Mouse (Mus musculus): ENCODE results near the gene Vdr.

The Vdr gene

GRCm38 (mm10) chr15:97846121-97846882 lies 64.1 kb downstream of the Vdr start:
- DNase-seq: no peak

DNA sequence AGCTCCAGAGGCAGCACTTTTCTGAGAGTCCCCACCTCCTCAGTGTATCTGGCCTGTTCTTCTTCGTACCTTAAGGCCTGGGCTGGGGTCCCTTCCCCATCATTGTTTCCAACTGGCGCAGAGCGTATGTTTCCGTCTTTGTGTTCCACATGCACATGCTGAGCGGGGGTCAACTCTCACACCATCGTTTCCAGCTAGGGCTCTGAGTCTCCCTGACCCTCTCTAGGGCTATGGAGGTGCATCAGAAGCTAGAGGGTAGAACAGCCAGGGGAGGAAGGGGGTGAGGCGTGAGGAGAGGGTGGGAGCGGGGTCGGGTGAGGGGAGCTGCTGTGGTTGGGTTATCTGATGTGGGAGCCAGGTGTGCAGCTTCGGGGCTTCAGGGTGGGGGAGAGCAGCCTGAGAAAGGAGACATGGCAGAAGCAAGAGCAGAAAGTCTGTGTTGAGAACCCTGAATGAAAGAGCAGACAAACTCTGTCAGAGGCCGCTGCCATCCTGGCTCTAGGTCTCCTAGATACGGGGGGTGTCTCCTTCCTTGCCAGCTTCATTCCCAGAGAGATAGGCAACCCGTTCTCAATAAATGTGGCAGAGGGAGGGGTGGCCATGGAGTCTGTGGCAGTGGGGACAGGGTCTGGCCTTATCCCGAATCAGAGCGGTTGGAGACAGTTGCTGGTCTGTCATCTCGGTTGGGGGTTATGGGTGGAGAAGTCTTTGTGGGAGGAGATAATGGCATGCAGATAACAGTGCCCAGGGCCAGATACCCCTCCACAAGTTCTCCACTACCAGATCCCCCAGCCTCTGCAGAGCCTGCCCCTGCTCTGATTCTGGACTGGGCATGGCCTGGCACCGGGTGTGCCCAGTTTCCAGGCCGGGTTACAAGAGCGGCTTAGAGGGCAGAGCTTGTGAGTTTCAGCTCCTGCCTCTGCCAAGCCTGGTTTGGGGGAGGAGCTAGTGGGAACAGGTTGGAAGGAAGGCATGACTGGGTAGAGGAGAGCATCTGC lies 66.1 kb downstream of the Vdr start, which contains the start of gene Hdac7:
Gene Hdac7, minus strand, starts transcription at position 466 of the 998 bp plus-strand sequence.
- no peak for DNase-seq

DNA sequence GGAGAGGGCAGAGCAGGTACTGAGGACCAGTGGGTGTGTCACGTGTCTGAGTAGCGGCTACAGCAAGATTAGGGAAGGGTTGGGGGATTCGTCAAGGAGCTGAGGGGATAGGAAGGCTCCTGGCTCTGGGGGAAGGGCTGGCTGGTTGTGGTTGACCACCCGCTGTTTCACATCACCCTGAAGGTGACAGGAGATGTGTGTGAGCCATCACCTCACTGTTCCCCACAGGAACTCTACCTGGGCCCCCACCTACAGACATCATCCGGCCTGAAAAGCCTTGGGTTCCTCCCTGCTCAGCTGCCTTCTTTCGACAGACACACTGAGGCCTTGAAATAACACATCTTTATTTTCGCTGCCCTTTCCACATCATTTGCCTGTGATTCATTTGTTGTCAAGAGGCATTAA lies 67.2 kb downstream of the Vdr start:
- no peak for DNase-seq

GRCm38 (mm10) chr15:97842058-97842457 lies 68.4 kb downstream of the Vdr start:
- DNase-seq: no peak

GRCm38 (mm10) chr15:97841383-97841782 lies 69.0 kb downstream of the Vdr start:
- no peak for DNase-seq

DNA sequence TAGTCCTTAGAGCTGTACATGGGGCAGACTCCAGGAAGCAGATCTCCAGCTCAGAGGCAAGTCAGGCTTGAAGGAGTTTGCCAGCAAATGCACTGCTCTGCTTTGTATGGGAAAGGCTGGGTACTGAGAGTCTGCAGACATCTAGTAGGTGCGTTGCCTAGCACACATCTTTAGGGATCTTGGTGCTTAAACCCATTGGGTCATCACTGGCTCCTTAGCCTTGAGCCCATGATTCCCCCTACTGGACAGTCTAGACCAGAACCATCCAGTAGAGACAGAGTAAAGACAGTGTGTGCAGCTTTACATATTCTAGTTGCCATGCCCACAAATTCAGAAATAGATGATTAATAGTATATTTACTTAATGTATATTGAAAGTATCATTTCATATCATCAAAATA lies 69.6 kb downstream of the Vdr start:
- no peak for DNase-seq

DNA sequence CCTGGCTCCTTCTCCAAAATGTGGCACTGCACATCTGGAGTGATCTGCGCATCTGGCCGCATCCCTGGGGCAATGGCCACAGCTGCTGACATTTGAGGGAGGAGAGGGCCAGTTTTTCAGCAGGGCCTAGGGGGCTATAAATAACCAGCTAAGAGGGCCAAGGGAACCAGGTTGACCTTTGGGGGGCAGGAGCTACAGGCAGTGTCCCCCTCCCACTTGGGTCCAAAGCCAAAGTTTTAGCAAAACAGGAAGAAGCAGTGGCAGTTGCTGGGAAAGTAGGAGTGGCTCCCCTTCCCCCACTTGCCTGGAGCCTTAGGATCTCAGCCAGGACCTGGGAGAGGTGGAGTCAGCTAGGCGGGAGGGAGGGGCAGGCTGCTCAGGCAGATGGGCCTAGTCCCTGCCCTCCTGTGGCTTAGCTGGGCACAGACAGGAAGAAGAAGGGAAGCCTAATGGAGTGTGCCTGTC lies 70.4 kb downstream of the Vdr start:
- DNase-seq: peak; percentile 87 to 90

GRCm38 (mm10) chr15:97839473-97839872 lies 71.0 kb downstream of the Vdr start:
- no peak for DNase-seq

- DNase-seq: no peak
These were observed 71.4 kb downstream of the Vdr start for GRCm38 (mm10) chr15:97839012-97839411.

- DNase-seq: peak in 1 of 2 experiments; percentile 51
These were observed 72.0 kb downstream of the Vdr start for GRCm38 (mm10) chr15:97838395-97838794.

DNA sequence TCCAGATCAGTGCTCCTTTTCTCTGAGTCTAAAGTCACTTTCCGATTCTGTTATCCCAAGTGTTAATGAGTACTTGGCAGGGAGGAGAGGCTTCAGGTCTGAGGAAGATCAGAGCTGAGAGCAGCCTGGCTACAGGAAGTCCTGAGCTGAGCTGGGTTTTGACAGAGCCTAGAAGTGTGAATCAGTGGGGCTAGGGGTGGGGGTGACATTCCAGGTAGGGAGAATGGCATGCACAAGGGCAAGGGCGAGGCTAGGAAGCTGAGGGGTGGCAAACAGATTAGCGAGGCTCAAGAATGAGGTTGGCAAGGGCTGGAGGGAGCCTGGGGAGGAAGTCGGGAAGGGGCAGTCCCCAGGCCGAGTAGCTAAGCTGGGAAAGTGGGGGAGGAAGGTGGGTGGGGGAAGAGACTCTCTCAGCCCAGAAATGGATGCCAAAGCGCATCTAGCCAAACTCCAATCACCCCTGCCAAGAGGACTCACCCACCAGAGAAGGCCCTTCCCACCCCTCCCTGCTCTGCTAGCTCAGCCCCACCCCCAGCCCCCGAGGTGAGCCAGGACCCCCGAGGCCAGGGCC lies 72.9 kb downstream of the Vdr start:
- peak in 1 of 2 experiments; percentile 54 for DNase-seq

DNA sequence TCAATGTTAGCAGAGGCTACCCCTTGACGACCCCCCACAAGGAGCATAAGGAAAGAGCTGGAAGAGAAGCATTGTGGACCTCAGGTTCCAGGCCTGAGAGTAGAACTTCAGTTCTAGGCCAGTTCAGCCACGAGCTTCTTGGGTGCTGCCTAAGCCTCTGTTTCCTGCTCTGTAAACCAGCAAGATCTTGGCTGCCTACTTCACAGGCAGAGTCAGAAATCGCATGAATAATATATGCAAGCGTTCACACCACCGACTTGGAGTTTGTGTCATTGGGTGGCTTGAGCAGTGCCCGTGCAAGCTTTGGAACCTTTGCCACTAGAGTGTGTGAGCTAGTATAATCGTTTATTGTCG lies 73.6 kb downstream of the Vdr start:
- no peak for DNase-seq

- DNase-seq: no peak
These were observed 74.1 kb downstream of the Vdr start for GRCm38 (mm10) chr15:97836153-97836893.

DNA sequence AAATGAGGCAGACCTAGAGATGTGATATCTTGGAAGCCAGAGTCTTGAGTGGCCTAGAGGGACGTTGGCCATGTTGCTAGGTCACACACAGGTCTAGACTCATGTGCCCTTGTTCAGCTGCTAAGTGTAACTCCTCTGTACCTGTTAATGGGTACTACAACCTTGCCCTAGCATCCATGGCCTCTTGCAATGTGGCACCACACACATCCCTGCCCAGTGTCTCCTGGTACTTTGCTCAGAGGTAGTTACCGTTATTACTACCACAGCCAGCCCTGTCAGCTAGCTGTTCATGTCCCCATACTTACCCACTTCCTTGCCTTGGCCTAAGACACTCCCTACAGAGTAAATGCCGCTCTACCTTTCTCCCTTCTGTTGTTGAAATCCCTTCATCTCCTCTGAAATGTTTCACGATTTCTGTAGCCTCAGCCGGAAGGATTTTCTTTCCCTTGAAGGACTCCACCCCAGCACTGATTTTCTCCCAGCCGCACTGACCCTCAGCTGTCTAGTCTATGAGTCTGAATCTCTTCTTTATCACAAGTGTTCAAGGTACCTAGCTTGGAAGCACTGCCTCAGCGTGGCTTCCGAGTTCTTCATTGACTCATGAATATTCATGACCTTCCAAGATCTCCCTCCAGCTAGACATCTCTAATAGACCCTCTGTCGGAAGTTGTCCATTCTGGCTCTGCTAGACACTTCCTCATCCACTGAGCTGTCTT lies 77.5 kb downstream of the Vdr start:
- DNase-seq: no peak

DNA sequence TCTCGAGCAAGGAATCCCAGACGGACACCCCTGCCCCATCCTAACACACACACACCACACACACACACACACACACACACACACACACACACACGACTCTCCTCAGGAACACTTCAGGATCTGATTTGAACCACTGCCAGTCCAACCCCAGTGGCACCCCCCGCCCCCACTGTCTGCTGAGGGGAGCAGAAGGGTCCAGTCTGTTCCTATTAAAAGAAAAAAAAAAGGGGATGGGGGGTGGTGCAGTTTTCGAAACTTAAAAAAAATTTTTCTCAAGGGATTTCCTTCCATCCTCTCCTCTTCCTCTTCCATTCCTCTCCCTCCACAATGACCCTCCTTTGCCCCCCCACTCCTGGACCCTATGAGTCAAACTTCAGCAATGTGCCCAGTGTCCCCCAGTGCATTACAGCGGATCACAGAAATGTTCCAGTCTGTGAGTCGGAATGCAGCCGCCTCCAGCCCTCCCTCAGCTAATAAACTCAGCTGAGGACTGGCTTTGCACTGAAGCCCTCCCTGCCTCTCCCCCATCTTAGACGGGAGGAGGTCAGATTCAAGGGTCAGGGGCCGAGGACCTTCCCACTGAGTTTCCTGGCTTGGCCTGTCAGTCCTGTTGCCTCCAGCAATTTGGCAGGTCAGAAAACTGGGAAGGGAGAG lies 78.3 kb downstream of the Vdr start:
- DNase-seq: peak in 1 of 2 experiments; percentile 67

DNA sequence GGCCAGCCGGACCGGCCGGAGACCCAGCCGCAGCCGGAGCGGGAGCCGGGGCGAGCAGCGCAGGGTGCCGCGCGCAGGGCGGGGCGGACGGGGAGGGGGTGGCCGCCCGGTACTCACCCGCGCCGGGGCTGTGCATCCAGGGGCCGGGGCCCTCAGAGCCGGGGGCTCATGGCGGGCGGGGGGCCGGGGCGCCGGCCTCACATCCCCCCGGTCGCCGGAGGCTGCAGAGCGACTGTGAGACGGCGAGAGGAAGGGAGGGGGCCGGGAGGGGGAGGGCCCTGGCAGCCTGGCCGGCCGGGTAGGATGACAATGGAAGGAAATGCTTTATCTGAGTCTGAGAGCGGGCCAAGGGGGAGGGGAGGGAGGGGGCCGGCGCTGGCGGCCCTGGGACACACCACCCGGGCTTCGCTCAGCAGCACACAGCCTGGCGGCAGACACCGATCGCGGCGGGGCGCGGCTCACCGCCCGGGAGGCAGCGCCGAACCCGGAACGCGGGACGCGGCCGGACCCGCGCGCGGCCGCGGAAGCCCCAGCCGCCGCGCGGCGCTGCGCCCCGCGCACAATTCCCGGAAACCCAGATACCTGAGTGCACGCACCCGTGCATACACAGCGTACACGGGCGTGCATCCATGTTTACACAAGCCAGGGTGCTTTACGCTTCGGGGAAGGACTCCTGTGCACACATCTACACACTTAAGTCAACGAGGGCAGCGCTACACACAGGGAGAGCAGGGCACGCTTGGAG lies 79.0 kb downstream of the Vdr start:
- peak; percentile 50 to 64 for DNase-seq

DNA sequence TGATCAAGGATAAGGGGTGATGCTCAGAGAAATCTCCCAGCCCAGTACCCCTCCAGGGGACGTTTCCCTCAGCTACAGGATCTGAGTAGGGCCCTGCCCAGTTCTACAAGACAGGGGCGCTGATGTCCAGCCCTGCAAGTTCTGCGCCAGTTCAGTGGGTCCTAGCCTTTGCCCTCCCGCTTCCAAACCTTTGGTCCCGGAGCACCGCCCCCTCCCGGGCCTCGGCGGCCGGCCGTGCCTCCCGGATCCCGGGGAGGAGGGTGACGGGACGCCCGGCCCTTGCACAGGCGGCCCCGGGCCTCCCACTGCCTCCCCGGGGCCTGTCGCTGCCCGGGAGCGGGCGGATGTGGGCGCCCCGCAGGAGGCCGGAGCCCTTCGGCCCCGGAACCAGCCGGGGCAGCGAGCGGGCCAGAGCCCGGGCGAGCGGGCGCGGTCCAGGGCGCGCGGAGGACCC lies 79.6 kb downstream of the Vdr start:
- peak; percentile 68 to 69 for DNase-seq

DNA sequence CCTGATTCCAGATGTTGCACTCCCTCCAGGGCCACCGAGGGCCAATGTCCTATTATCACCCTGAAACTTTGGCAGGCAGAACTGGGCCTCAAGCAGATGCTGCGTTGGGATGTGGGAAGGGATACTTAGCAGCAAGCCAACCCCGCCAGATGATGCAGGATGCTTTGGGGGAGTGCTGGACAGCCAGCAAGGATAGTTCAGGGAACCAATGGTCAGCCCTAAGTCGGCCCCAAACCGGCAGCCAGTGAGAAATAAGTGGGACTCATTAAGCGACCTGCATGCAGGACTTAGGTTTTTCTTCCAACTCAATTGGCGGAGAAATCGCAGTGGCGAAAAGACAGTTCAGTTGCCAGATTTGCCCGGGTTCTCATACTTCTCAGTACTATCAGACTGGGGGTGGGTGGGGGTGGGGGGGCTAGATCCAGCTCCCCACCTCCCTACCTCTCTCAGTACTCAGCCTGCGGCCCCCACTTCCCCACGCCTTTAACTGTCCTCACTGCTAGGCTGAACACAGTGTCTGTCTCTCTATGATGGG lies 80.1 kb downstream of the Vdr start:
- DNase-seq: no peak

- DNase-seq: no peak
These were observed 81.0 kb downstream of the Vdr start for GRCm38 (mm10) chr15:97829432-97829831.

DNA sequence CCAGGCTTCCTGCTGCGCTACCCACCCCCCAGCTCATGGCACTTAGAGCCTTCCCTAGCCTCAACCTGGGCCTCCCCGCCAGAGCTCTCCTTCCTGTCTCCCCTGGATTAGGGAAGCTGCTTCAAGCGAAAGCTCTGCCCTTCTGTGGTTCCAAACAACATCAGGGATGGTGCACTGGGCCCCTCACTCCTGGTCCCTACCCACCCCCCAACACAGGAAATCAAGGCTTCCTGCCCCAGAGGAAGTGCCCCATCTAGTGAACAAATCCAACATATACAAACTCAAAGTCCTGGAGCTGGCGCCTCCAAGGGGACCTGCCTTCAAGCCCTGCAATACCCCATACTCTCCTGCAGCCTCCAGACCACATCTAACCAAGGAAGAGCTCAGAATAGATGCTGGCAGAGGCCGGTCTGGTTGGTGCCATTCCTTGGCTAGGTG lies 81.5 kb downstream of the Vdr start:
- no peak for DNase-seq
